Mouse (Mus musculus): ENCODE data around the gene Enox1.

DNA sequence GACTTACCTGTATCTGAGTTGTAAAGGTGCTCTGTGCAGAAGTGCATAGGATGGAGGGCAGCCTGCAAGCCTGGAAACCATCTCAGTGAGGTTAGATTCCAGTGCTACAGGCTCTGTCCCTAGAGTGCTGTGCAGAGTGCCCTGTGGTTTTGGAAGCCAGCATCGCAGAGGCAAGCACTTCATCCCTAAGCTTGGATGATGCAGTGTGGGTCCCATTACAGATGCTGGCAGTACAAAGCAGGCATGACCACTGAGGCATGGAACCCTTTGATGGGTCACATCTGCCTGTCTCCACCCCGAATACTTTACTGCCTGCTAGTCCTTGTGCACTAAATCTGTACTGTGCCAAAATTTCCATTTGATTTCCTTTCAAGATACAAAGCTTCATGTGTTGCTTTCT, 33.6 kb downstream of the Enox1 start:
- TF ChIP-seq CTCF (IDR thresholded peaks at IDR 0.05; ENCODE audit: insufficient read depth, low read length) (no peak), POLR2A (IDR thresholded peaks at IDR 0.05; ENCODE audit: borderline replicate concordance, extremely low read depth, low read depth, low read length) (no peak)
